In genomic region chr4:116215895-116216605, GRCm38 (mm10) we compare ENCODE assay signal across 27 mouse cellular contexts. TPM values are rescaled to one million over a fixed set of nuclear protein-coding genes. Genes with fewer than 3 reads are reported as not detected.
A peak's percentile ranks its signal among the peaks of the same experiment; 100 is the strongest.
DNase-seq lines count a peak whose midpoint lies in the region; ATAC-seq and TF ChIP-seq lines count a peak whose summit lies in the region.
"Had no signal": no experiment of that assay in that cellular context is flagged by ENCODE, and none has a peak within 500 bp of the region (broad histone marks: within the 10 kb centered on the region; RNA-seq: fewer than 3 reads in every experiment).

No protein-coding gene starts in this region.

- in situ Hi-C loops in CH12.LX (cut with MboI; ENCODE audit: low pct_ligation_motif_present, low pct_unique_long_range_greater_than_20kb, low sequenced_read_pairs), result no loop called here

- intact Hi-C loops in heart, postnatal 10 days (cut with DNase I), result no loop called here
- intact Hi-C loops in left cerebral cortex, postnatal 14 days (cut with DNase I), result no loop called here
- intact Hi-C loops in left cerebral cortex, adult 2 months (cut with DNase I), result no loop called here

- no peak for TF ChIP-seq EP300 in CH12.LX (IDR thresholded peaks at IDR 0.05; ENCODE audit: low read length)

- TF ChIP-seq POLR2A in CH12.LX (IDR thresholded peaks at IDR 0.05; ENCODE audit: low read depth, low read length), result no peak

- peaks cover 12% of the 10 kb centered on the region for H3K27me3 ChIP-seq in CH12.LX (replicated peaks)
- H3K27me3 ChIP-seq in midbrain, embryonic 13.5 days, result no peaks in the 10 kb centered on the region
- H3K27me3 ChIP-seq: embryonic facial prominence, embryonic 13.5 days; neural tube, embryonic 15.5 days had no signal

- H3K4me1 ChIP-seq in CH12.LX (ENCODE audit: control insufficient read depth in 1 of 2, insufficient read depth in 2 of 2), result peaks cover 0 to 4% of the 10 kb centered on the region in 2 experiments; a peak in 2 of 4 replicates
- peaks cover 9% of the 10 kb centered on the region for H3K4me1 ChIP-seq in midbrain, embryonic 13.5 days (replicated peaks)

- no peak overlapping the region for H3K27ac ChIP-seq in CH12.LX (ENCODE audit: insufficient read depth, low read depth)
- H3K27ac ChIP-seq in midbrain, embryonic 13.5 days, result no peak overlapping the region
- H3K27ac ChIP-seq in left cerebral cortex, adult 2 months, result no peak overlapping the region
- H3K27ac ChIP-seq: embryonic facial prominence, embryonic 13.5 days; hindbrain, embryonic 10.5 days; hindbrain, postnatal 0 days; neural tube, embryonic 15.5 days had no signal

- dilution Hi-C loops in CH12.LX (cut with MboI; ENCODE audit: extremely low pct_ligation_motif_present, extremely low pct_unique_long_range_greater_than_20kb, low sequenced_read_pairs), result no loop called here

- no peaks in the 10 kb centered on the region for H3K36me3 ChIP-seq in CH12.LX (replicated peaks in 1 of 2; ENCODE audit: control insufficient read depth in 1 of 2, insufficient read depth in 1 of 2, low read length in 1 of 2)
- H3K36me3 ChIP-seq in midbrain, embryonic 13.5 days, result no peaks in the 10 kb centered on the region
- H3K36me3 ChIP-seq: embryonic facial prominence, embryonic 13.5 days; hindbrain, embryonic 10.5 days; neural tube, embryonic 15.5 days had no signal

- TF ChIP-seq CTCF in CH12.LX (conservative IDR thresholded peaks at IDR 0.05 in 1 of 2, IDR thresholded peaks at IDR 0.05 in 1 of 2; ENCODE audit: low read depth in 2 of 2, low read length in 2 of 2), result peak in 1 of 2 experiments; percentile 23; a peak in 1 of 4 replicates
- TF ChIP-seq CTCF in left cerebral cortex, adult 2 months (IDR thresholded peaks at IDR 0.05), result no peak

- H3K9me3 ChIP-seq in CH12.LX (replicated peaks; ENCODE audit: low read length), result peaks cover 4% of the 10 kb centered on the region
- H3K9me3 ChIP-seq in midbrain, embryonic 13.5 days, result no peaks in the 10 kb centered on the region
- H3K9me3 ChIP-seq: embryonic facial prominence, embryonic 13.5 days; hindbrain, embryonic 10.5 days; neural tube, embryonic 15.5 days had no signal

- WGBS in midbrain, embryonic 13.5 days, result 93% methylated on average over 2 of the region's 2 CpGs

- peak; percentile 76 for DNase-seq in heart, adult 11 months
- no peak for DNase-seq in heart, postnatal 10 days
- DNase-seq in CH12.LX (ENCODE audit: extremely low read depth) (no peak), ZHBTc4 (ENCODE audit: low read depth, low spot score) (peak; percentile 9)
- DNase-seq in cerebellum, adult 9-10 months, result peak; percentile 89
- DNase-seq in left cerebral cortex, postnatal 14 days (ENCODE audit: low spot score in 2 of 2), result no peak
- DNase-seq in left cerebral cortex, adult 2 months (ENCODE audit: extremely low spot score in 1 of 2, low spot score in 2 of 2), result no peak
- DNase-seq: adrenal gland, postnatal 36 days; forebrain, postnatal 0 days; kidney, postnatal 10 days; left cerebral cortex, postnatal 4 days; liver; right cerebral cortex, postnatal 14 days; thymus, adult 2 months had no signal

- ATAC-seq in midbrain, embryonic 13.5 days, result no peak
- ATAC-seq: forebrain, postnatal 0 days; hindbrain, postnatal 0 days; intestine, postnatal 0 days; midbrain, embryonic 16.5 days had no signal

- no peak overlapping the region for H3K4me2 ChIP-seq in CH12.LX (ENCODE audit: insufficient read depth, low read depth, poor library complexity, severe bottlenecking)
- H3K4me2 ChIP-seq in midbrain, embryonic 13.5 days (replicated peaks), result no peak overlapping the region
- H3K4me2 ChIP-seq: embryonic facial prominence, embryonic 13.5 days; heart, embryonic 11.5 days; neural tube, embryonic 15.5 days had no signal

- H3K4me3 ChIP-seq in CH12.LX (replicated peaks in 1 of 3; ENCODE audit: low read depth in 2 of 3, low read length in 2 of 3, poor library complexity in 1 of 3), result no peak overlapping the region
- H3K4me3 ChIP-seq in midbrain, embryonic 13.5 days (replicated peaks), result no peak overlapping the region
- no peak overlapping the region for H3K4me3 ChIP-seq in left cerebral cortex, adult 2 months
- H3K4me3 ChIP-seq: embryonic facial prominence, embryonic 13.5 days; hindbrain, embryonic 10.5 days; neural tube, embryonic 15.5 days had no signal

- H3K79me2 ChIP-seq in CH12.LX (replicated peaks; ENCODE audit: control insufficient read depth, extremely low read depth, insufficient read depth, poor library complexity, severe bottlenecking), result no peaks in the 10 kb centered on the region

- no peak for TF ChIP-seq RAD21 in CH12.LX (IDR thresholded peaks at IDR 0.05; ENCODE audit: low read depth, low read length)

- H3K9ac ChIP-seq in CH12.LX (ENCODE audit: insufficient read depth, low read depth), result no peak overlapping the region
- no peak overlapping the region for H3K9ac ChIP-seq in midbrain, embryonic 13.5 days (replicated peaks)
- H3K9ac ChIP-seq: embryonic facial prominence, embryonic 13.5 days; forebrain, postnatal 0 days; neural tube, embryonic 15.5 days had no signal

TF ChIP-seq in CH12.LX, 34 proteins besides CTCF, POLR2A, EP300 and RAD21:
- peak; percentile 72 for TF ChIP-seq ZNF384 (IDR thresholded peaks at IDR 0.05; ENCODE audit: low read depth, low read length)
- TF ChIP-seq E2F4 (IDR thresholded peaks at IDR 0.05; ENCODE audit: insufficient replicate concordance, low read depth, low read length), result no peak

RNA-seq across cellular contexts. Expression of gene Pik3r3, which starts 5.4 kb away (rescaled TPM):
- total RNA-seq in heart, postnatal 10 days (2021), result 10 to 100 TPM; 20.6 to 29.3 TPM
- total RNA-seq in CH12.LX (2012; rRNA removed), result 0.42 and 0.97 TPM in 2 replicates
- total RNA-seq in CH12.LX (2014; rRNA removed), result 1.9 TPM in 2 replicates
- polyA plus RNA-seq in CH12.LX (2012; ENCODE audit: insufficient read length, low read depth), result 1.8 and 2.2 TPM in 2 replicates
- polyA plus RNA-seq in midbrain, embryonic 13.5 days (2015; fragmentation: Nextera tagmentation; extraction: Ambion mirVana), result 111 TPM in 2 replicates
- 10 to 100 TPM; 39.6 to 46.0 TPM for total RNA-seq in left cerebral cortex, postnatal 14 days (2021)
- total RNA-seq in left cerebral cortex, adult 2 months (2021), result 10 to 100 TPM; 37.2 to 42.8 TPM

RNA-seq across cellular contexts. Expression of gene Gm49337, which starts 42.9 kb away (rescaled TPM):
- total RNA-seq in heart, postnatal 10 days (2021), result under 1 TPM in 1 of 2 experiments, not detected in 1; 0.96 TPM
- total RNA-seq in CH12.LX (2012; rRNA removed) (not detected in 2 replicates), CH12.LX (2014; rRNA removed) (not detected in 2 replicates)
- not detected in 2 replicates for polyA plus RNA-seq in CH12.LX (2012; ENCODE audit: insufficient read length, low read depth)
- not detected in 2 replicates for polyA plus RNA-seq in midbrain, embryonic 13.5 days (2015; fragmentation: Nextera tagmentation; extraction: Ambion mirVana)
- total RNA-seq in left cerebral cortex, postnatal 14 days (2021), result 1 to 10 TPM in 1 of 2 experiments, not detected in 1; 2.0 TPM
- total RNA-seq in left cerebral cortex, adult 2 months (2021), result 1 to 10 TPM; 1.4 to 2.9 TPM
- total RNA-seq: adrenal gland, postnatal 36 days; forebrain, postnatal 0 days; gastrocnemius, postnatal 4 days; hindbrain, postnatal 0 days; megakaryocyte-erythroid progenitor cell, adult 5-6 weeks had no signal
- polyA plus RNA-seq: embryonic facial prominence, embryonic 13.5 days; forebrain, postnatal 0 days; heart, embryonic 11.5 days; hindbrain, embryonic 10.5 days; hindbrain, postnatal 0 days; intestine, postnatal 0 days; liver, embryonic 16.5 days; midbrain, embryonic 16.5 days; neural tube, embryonic 15.5 days; stomach, embryonic 16.5 days; thymus, adult 2 months had no signal

RNA-seq across cellular contexts. Expression of gene 1700042G07Rik, which starts 42.9 kb away (rescaled TPM):
- total RNA-seq in heart, postnatal 10 days (2021), result not detected
- not detected in 2 replicates for total RNA-seq in CH12.LX (2012; rRNA removed)
- not detected in 2 replicates for total RNA-seq in CH12.LX (2014; rRNA removed)
- polyA plus RNA-seq in CH12.LX (2012; ENCODE audit: insufficient read length, low read depth), result not detected in 2 replicates
- polyA plus RNA-seq in midbrain, embryonic 13.5 days (2015; fragmentation: Nextera tagmentation; extraction: Ambion mirVana), result not detected in 2 replicates
- not detected for total RNA-seq in left cerebral cortex, postnatal 14 days (2021)
- not detected for total RNA-seq in left cerebral cortex, adult 2 months (2021)
- total RNA-seq: adrenal gland, postnatal 36 days; forebrain, postnatal 0 days; gastrocnemius, postnatal 4 days; hindbrain, postnatal 0 days; layer of hippocampus, adult 18-20 months; left cerebral cortex, postnatal 4 days; megakaryocyte-erythroid progenitor cell, adult 5-6 weeks had no signal
- polyA plus RNA-seq: embryonic facial prominence, embryonic 13.5 days; forebrain, postnatal 0 days; heart, embryonic 11.5 days; hindbrain, embryonic 10.5 days; hindbrain, postnatal 0 days; intestine, postnatal 0 days; liver, embryonic 16.5 days; midbrain, embryonic 16.5 days; neural tube, embryonic 15.5 days; stomach, embryonic 16.5 days; thymus, adult 2 months had no signal

RNA-seq across cellular contexts. Expression of gene Tspan1, which starts 48.6 kb away (rescaled TPM):
- total RNA-seq in heart, postnatal 10 days (2021), result under 1 TPM in 1 of 2 experiments, not detected in 1; 0.14 TPM
- total RNA-seq in CH12.LX (2012; rRNA removed) (0.08 and 0.13 TPM in 2 replicates), CH12.LX (2014; rRNA removed) (not detected in 2 replicates)
- 0.12 TPM in 1 of 2 replicates, not detected in the other for polyA plus RNA-seq in CH12.LX (2012; ENCODE audit: insufficient read length, low read depth)
- 0.11 TPM in 1 of 2 replicates, not detected in the other for polyA plus RNA-seq in midbrain, embryonic 13.5 days (2015; fragmentation: Nextera tagmentation; extraction: Ambion mirVana)
- under 1 TPM in 1 of 2 experiments, not detected in 1; 0.47 TPM for total RNA-seq in left cerebral cortex, postnatal 14 days (2021)
- total RNA-seq in left cerebral cortex, adult 2 months (2021), result not detected
- total RNA-seq: adrenal gland, postnatal 36 days; gastrocnemius, postnatal 4 days; layer of hippocampus, adult 18-20 months; left cerebral cortex, postnatal 4 days; megakaryocyte-erythroid progenitor cell, adult 5-6 weeks had no signal
- polyA plus RNA-seq: heart, embryonic 11.5 days; hindbrain, embryonic 10.5 days; midbrain, embryonic 16.5 days had no signal

Comparison
In these comparisons a context has a peak if more than half of its experiments do, and no peak if none do; other contexts are left out.
1. DNase-seq: peak in heart, adult 11 months (single experiment), ZHBTc4 (single experiment) and cerebellum, adult 9-10 months (single experiment); none in heart, postnatal 10 days (0 of 2), CH12.LX (single experiment), left cerebral cortex, postnatal 14 days (0 of 2) and left cerebral cortex, adult 2 months (0 of 2).
2. RNA of gene Pik3r3, which starts 5.4 kb away (total RNA-seq): 39.6 to 46.0 TPM in left cerebral cortex, postnatal 14 days, 37.2 to 42.8 TPM in left cerebral cortex, adult 2 months and 20.6 to 29.3 TPM in heart, postnatal 10 days; 0.42 to 1.9 TPM in CH12.LX; every median in the first group is over 4 times any median in the second.